Mouse (Mus musculus) lung, embryonic 15.5 days (tissue): ENCODE data around the gene Gxylt1. TPM values are rescaled to one million over a fixed set of nuclear protein-coding genes. Genes with fewer than 3 reads are reported as not detected.
A peak's percentile ranks its signal among the peaks of the same experiment; 100 is the strongest.

ENCODE experiments used
- ATAC-seq: fragments of 200-750 bp; cut with Nextera tagmentation; 2 replicates; pipeline ENCODE4 v1.8.0; 2017; ENCODE audit warnings: moderate number of reproducible peaks, borderline replicate concordance; ENCODE audit not compliant: low FRiP score, low TSS enrichment; ENCODE audit errors: extremely low read depth
- H3K27ac ChIP-seq: fragments of 300-500 bp; sonication (generic); 2 replicates; pipeline ENCODE4 v1.5.1; 2015; ENCODE audit warnings: moderate library complexity, mild to moderate bottlenecking, inconsistent platforms
- H3K27me3 ChIP-seq: fragments of 300-500 bp; sonication (generic); 2 replicates; pipeline ENCODE4 v1.6.1; 2015; ENCODE audit warnings: inconsistent platforms
- H3K36me3 ChIP-seq: fragments of 300-500 bp; sonication (generic); 2 replicates; pipeline ENCODE4 v1.6.1; 2015; ENCODE audit warnings: inconsistent platforms
- H3K4me1 ChIP-seq: fragments of 300-500 bp; sonication (generic); 2 replicates; pipeline ENCODE4 v1.6.1; 2015; ENCODE audit warnings: inconsistent platforms
- H3K4me2 ChIP-seq: fragments of 300-500 bp; sonication (generic); 2 replicates; pipeline ENCODE4 v1.6.1; 2015; ENCODE audit warnings: inconsistent platforms, mild to moderate bottlenecking, moderate library complexity
- H3K4me3 ChIP-seq: fragments of 300-500 bp; sonication (generic); 2 replicates; pipeline ENCODE4 v1.5.1; 2015; ENCODE audit warnings: mild to moderate bottlenecking, inconsistent platforms
- H3K9ac ChIP-seq: fragments of 300-500 bp; sonication (generic); 2 replicates; pipeline ENCODE4 v1.6.1; 2015; ENCODE audit warnings: inconsistent platforms
- H3K9me3 ChIP-seq: fragments of 300-500 bp; sonication (generic); 2 replicates; pipeline ENCODE4 v1.6.1; 2016; ENCODE audit warnings: inconsistent platforms
- WGBS: fragments of 180-500 bp; shearing (Covaris S2); methylation state at CpG from one replicate; pipeline ENCODE4 v1.1.7; 2015; 5-methylcytosine and 5-hydroxymethylcytosine counted together
- polyA plus RNA-seq: library from polyadenylated mRNA; unstranded; fragments of >200 nt; fragmentation: Nextera tagmentation; extraction: Ambion mirVana; gene quantifications from 2 replicates; pipeline ENCODE4 v1.2.1, GENCODE M21; 2015

The Gxylt1 gene
- polyA plus RNA-seq, 1 experiment from 2014 or later, result 14.4 TPM

- H3K27ac ChIP-seq, result peak overlapping the region; percentile 90
- no peak for ATAC-seq
- no peaks in the 10 kb centered on the region; the same call in 1 of the 2 replicates for H3K36me3 ChIP-seq
- peak overlapping the region; percentile 84 for H3K9ac ChIP-seq
- H3K9me3 ChIP-seq, result no peaks in the 10 kb centered on the region
- H3K27me3 ChIP-seq, result no peaks in the 10 kb centered on the region
- 39% methylated on average over 19 of the region's 19 CpGs for WGBS
- peak overlapping the region; percentile 71 for H3K4me2 ChIP-seq
- peaks cover 30% of the 10 kb centered on the region for H3K4me1 ChIP-seq
- peak overlapping the region; percentile 76 for H3K4me3 ChIP-seq
These were observed 946 bp downstream of the Gxylt1 start for GRCm38 (mm10) chr15:93273788-93274678.

GRCm38 (mm10) chr15:93272948-93273347 lies 2.0 kb downstream of the Gxylt1 start:
- H3K9me3 ChIP-seq, result no peaks in the 10 kb centered on the region
- H3K4me2 ChIP-seq, result peak overlapping the region; percentile 71; the same call in 1 of the 2 replicates
- H3K27ac ChIP-seq, result no peak overlapping the region
- no peaks in the 10 kb centered on the region; the same call in 1 of the 2 replicates for H3K36me3 ChIP-seq
- no peaks in the 10 kb centered on the region for H3K27me3 ChIP-seq
- no peak for ATAC-seq
- H3K9ac ChIP-seq, result 0 out of 2 replicates have a peak overlapping the region, but pooled peaks have one; percentile 13
- peaks cover 30% of the 10 kb centered on the region for H3K4me1 ChIP-seq
- 69% methylated on average over 9 of the region's 9 CpGs for WGBS
- no peak overlapping the region for H3K4me3 ChIP-seq

GRCm38 (mm10) chr15:93270289-93270855 lies 4.6 kb downstream of the Gxylt1 start:
- Histone ChIP-seq H3K9ac (no peak overlapping the region), H3K4me3 (no peak overlapping the region), H3K36me3 (no peaks in the 10 kb centered on the region; the same call in 1 of the 2 replicates), H3K27me3 (no peaks in the 10 kb centered on the region), H3K4me2 (no peak overlapping the region), H3K9me3 (no peaks in the 10 kb centered on the region), H3K27ac (no peak overlapping the region), H3K4me1 (peaks cover 20% of the 10 kb centered on the region)
- 60% methylated on average over 9 of the region's 9 CpGs for WGBS
- ATAC-seq, result no peak

GRCm38 (mm10) chr15:93269572-93269971 lies 5.4 kb downstream of the Gxylt1 start:
- Histone ChIP-seq H3K4me2 (no peak overlapping the region), H3K9me3 (no peaks in the 10 kb centered on the region), H3K27ac (no peak overlapping the region), H3K36me3 (no peaks in the 10 kb centered on the region; the same call in 1 of the 2 replicates), H3K4me1 (peaks cover 20% of the 10 kb centered on the region), H3K4me3 (no peak overlapping the region), H3K27me3 (no peaks in the 10 kb centered on the region), H3K9ac (no peak overlapping the region)
- 94% methylated on average over 7 of the region's 7 CpGs for WGBS
- ATAC-seq, result no peak

GRCm38 (mm10) chr15:93268001-93268400 lies 7.0 kb downstream of the Gxylt1 start:
- peaks cover 12% of the 10 kb centered on the region for H3K4me1 ChIP-seq
- no peaks in the 10 kb centered on the region; the same call in 1 of the 2 replicates for H3K36me3 ChIP-seq
- H3K27me3 ChIP-seq, result no peaks in the 10 kb centered on the region
- H3K4me2 ChIP-seq, result no peak overlapping the region
- 90% methylated on average over 1 of the region's 1 CpGs for WGBS
- H3K9me3 ChIP-seq, result no peaks in the 10 kb centered on the region
- H3K4me3 ChIP-seq, result no peak overlapping the region
- no peak overlapping the region for H3K9ac ChIP-seq
- no peak overlapping the region for H3K27ac ChIP-seq
- no peak for ATAC-seq

- no peaks in the 10 kb centered on the region; the same call in 1 of the 2 replicates for H3K36me3 ChIP-seq
- H3K4me3 ChIP-seq, result no peak overlapping the region
- H3K27ac ChIP-seq, result no peak overlapping the region
- ATAC-seq, result no peak
- no peak overlapping the region for H3K4me2 ChIP-seq
- no peaks in the 10 kb centered on the region for H3K27me3 ChIP-seq
- WGBS, result 77% methylated on average over 8 of the region's 8 CpGs
- no peaks in the 10 kb centered on the region for H3K9me3 ChIP-seq
- H3K9ac ChIP-seq, result no peak overlapping the region
- peaks cover 10% of the 10 kb centered on the region; the same call in 1 of the 2 replicates for H3K4me1 ChIP-seq
These were observed 7.5 kb downstream of the Gxylt1 start for GRCm38 (mm10) chr15:93267479-93267878.

- Histone ChIP-seq H3K4me1 (peaks cover 16% of the 10 kb centered on the region), H3K9me3 (no peaks in the 10 kb centered on the region), H3K4me3 (no peak overlapping the region), H3K9ac (no peak overlapping the region), H3K4me2 (no peak overlapping the region), H3K27me3 (no peaks in the 10 kb centered on the region), H3K27ac (no peak overlapping the region), H3K36me3 (peaks cover 2% of the 10 kb centered on the region)
- 89% methylated on average over 16 of the region's 16 CpGs for WGBS
- no peak for ATAC-seq
These were observed 8.6 kb downstream of the Gxylt1 start for GRCm38 (mm10) chr15:93266361-93266760.

- Histone ChIP-seq H3K27me3 (no peaks in the 10 kb centered on the region), H3K36me3 (peaks cover 7% of the 10 kb centered on the region), H3K9ac (no peak overlapping the region), H3K4me1 (peaks cover 16% of the 10 kb centered on the region), H3K9me3 (no peaks in the 10 kb centered on the region), H3K4me2 (no peak overlapping the region), H3K4me3 (no peak overlapping the region), H3K27ac (no peak overlapping the region)
- ATAC-seq, result no peak
- 51% methylated on average over 2 of the region's 2 CpGs for WGBS
These were observed 9.3 kb downstream of the Gxylt1 start for GRCm38 (mm10) chr15:93265728-93266127.

GRCm38 (mm10) chr15:93265231-93265630 lies 9.7 kb downstream of the Gxylt1 start:
- Histone ChIP-seq H3K9ac (no peak overlapping the region), H3K27ac (no peak overlapping the region), H3K27me3 (no peaks in the 10 kb centered on the region), H3K36me3 (peaks cover 7% of the 10 kb centered on the region), H3K4me2 (no peak overlapping the region), H3K4me1 (peaks cover 13% of the 10 kb centered on the region), H3K4me3 (no peak overlapping the region), H3K9me3 (no peaks in the 10 kb centered on the region)
- ATAC-seq, result no peak
- 61% methylated on average over 3 of the region's 3 CpGs for WGBS

GRCm38 (mm10) chr15:93264221-93264620 lies 10.8 kb downstream of the Gxylt1 start:
- peaks cover 7% of the 10 kb centered on the region; the same call in 1 of the 2 replicates for H3K36me3 ChIP-seq
- H3K4me3 ChIP-seq, result no peak overlapping the region
- H3K27me3 ChIP-seq, result no peaks in the 10 kb centered on the region
- no peak overlapping the region for H3K4me2 ChIP-seq
- no peak for ATAC-seq
- H3K27ac ChIP-seq, result no peak overlapping the region
- H3K4me1 ChIP-seq, result peaks cover 13% of the 10 kb centered on the region
- H3K9me3 ChIP-seq, result no peaks in the 10 kb centered on the region
- H3K9ac ChIP-seq, result no peak overlapping the region
- WGBS, result 76% methylated on average over 3 of the region's 3 CpGs

- no peak overlapping the region for H3K9ac ChIP-seq
- no peaks in the 10 kb centered on the region for H3K9me3 ChIP-seq
- peaks cover 7% of the 10 kb centered on the region; the same call in 1 of the 2 replicates for H3K36me3 ChIP-seq
- H3K4me3 ChIP-seq, result no peak overlapping the region
- ATAC-seq, result no peak
- 73% methylated on average over 7 of the region's 7 CpGs for WGBS
- no peak overlapping the region for H3K4me2 ChIP-seq
- H3K27me3 ChIP-seq, result no peaks in the 10 kb centered on the region
- no peak overlapping the region for H3K27ac ChIP-seq
- peaks cover 13% of the 10 kb centered on the region for H3K4me1 ChIP-seq
These were observed 11.4 kb downstream of the Gxylt1 start for GRCm38 (mm10) chr15:93263566-93263965.

GRCm38 (mm10) chr15:93262818-93263217 lies 12.2 kb downstream of the Gxylt1 start:
- Histone ChIP-seq H3K9ac (no peak overlapping the region), H3K4me1 (peaks cover 13% of the 10 kb centered on the region), H3K4me2 (no peak overlapping the region), H3K36me3 (peaks cover 12% of the 10 kb centered on the region; the same call in 1 of the 2 replicates), H3K4me3 (no peak overlapping the region), H3K9me3 (no peaks in the 10 kb centered on the region), H3K27ac (no peak overlapping the region), H3K27me3 (no peaks in the 10 kb centered on the region)
- ATAC-seq, result no peak
- WGBS, result 36% methylated on average over 5 of the region's 5 CpGs
